Mouse (Mus musculus): ENCODE measurements around the gene Irx3. TPM values are rescaled to one million over a fixed set of nuclear protein-coding genes. Genes with fewer than 3 reads are reported as not detected.

Irx3 gene
- 0.47 and 0.56 TPM in 2 replicates for polyA plus RNA-seq (2012; rRNA removed)

GRCm38 (mm10) chr8:91801839-91802238 lies at the start of gene Irx3:
Irx3 (minus strand) TSS chr8:91802067.
- no peak within 1 kb of the TSS for H3K27ac ChIP-seq (ENCODE audit: insufficient read depth, low read depth, low read length)
- H3K27me3 ChIP-seq (ENCODE audit: control insufficient read depth, insufficient read depth, low read length), result peaks cover 93% of the 10 kb centered on the region
- H3K36me3 ChIP-seq (ENCODE audit: control insufficient read depth, insufficient read depth, low read length), result no peaks in the 10 kb centered on the region
- WGBS, result under 1% methylated on average over 33 of the region's 33 CpGs
- peak within 1 kb of the TSS; percentile 63 for H3K4me3 ChIP-seq (ENCODE audit: low read depth, low read length)
- no peak for TF ChIP-seq CTCF (IDR thresholded peaks at IDR 0.05; ENCODE audit: extremely low read depth, insufficient read length, insufficient replicate concordance, low read depth, low read length)
- no peak for TF ChIP-seq POLR2A (IDR thresholded peaks at IDR 0.05; ENCODE audit: low read depth, low read length)
- peaks cover 10% of the 10 kb centered on the region for H3K4me1 ChIP-seq (ENCODE audit: control insufficient read depth, insufficient read depth, insufficient read length, low read length)

GRCm38 (mm10) chr8:91851359-91851758 lies 49.5 kb upstream of the Irx3 start:
- H3K36me3 ChIP-seq (ENCODE audit: control insufficient read depth, insufficient read depth, low read length), result no peaks in the 10 kb centered on the region
- no peak for TF ChIP-seq POLR2A (IDR thresholded peaks at IDR 0.05; ENCODE audit: low read depth, low read length)
- no peak for TF ChIP-seq CTCF (IDR thresholded peaks at IDR 0.05; ENCODE audit: extremely low read depth, insufficient read length, insufficient replicate concordance, low read depth, low read length)
- no peak overlapping the region for H3K27ac ChIP-seq (ENCODE audit: insufficient read depth, low read depth, low read length)
- 59% methylated on average over 10 of the region's 10 CpGs for WGBS
- H3K27me3 ChIP-seq (ENCODE audit: control insufficient read depth, insufficient read depth, low read length), result no peaks in the 10 kb centered on the region
- no peak overlapping the region for H3K4me3 ChIP-seq (ENCODE audit: low read depth, low read length)
- H3K4me1 ChIP-seq (ENCODE audit: control insufficient read depth, insufficient read depth, insufficient read length, low read length), result peaks cover 13% of the 10 kb centered on the region

- 77% methylated on average over 6 of the region's 6 CpGs for WGBS
- no peak for TF ChIP-seq POLR2A (IDR thresholded peaks at IDR 0.05; ENCODE audit: low read depth, low read length)
- TF ChIP-seq CTCF (IDR thresholded peaks at IDR 0.05; ENCODE audit: extremely low read depth, insufficient read length, insufficient replicate concordance, low read depth, low read length), result no peak
- Histone ChIP-seq H3K4me3 (ENCODE audit: low read depth, low read length) (no peak overlapping the region), H3K27ac (ENCODE audit: insufficient read depth, low read depth, low read length) (peak overlapping the region; percentile 6; the same call in 1 of the 2 replicates), H3K27me3 (ENCODE audit: control insufficient read depth, insufficient read depth, low read length) (no peaks in the 10 kb centered on the region), H3K4me1 (ENCODE audit: control insufficient read depth, insufficient read depth, insufficient read length, low read length) (peaks cover 13% of the 10 kb centered on the region), H3K36me3 (ENCODE audit: control insufficient read depth, insufficient read depth, low read length) (no peaks in the 10 kb centered on the region)
Observed at GRCm38 (mm10) chr8:91849984-91850383, 48.1 kb upstream of the Irx3 start.

GRCm38 (mm10) chr8:91849529-91849928 lies 47.7 kb upstream of the Irx3 start:
- Histone ChIP-seq H3K36me3 (ENCODE audit: control insufficient read depth, insufficient read depth, low read length) (no peaks in the 10 kb centered on the region), H3K27ac (ENCODE audit: insufficient read depth, low read depth, low read length) (peak overlapping the region; percentile 6; the same call in 1 of the 2 replicates), H3K4me1 (ENCODE audit: control insufficient read depth, insufficient read depth, insufficient read length, low read length) (peaks cover 13% of the 10 kb centered on the region), H3K27me3 (ENCODE audit: control insufficient read depth, insufficient read depth, low read length) (no peaks in the 10 kb centered on the region), H3K4me3 (ENCODE audit: low read depth, low read length) (peak overlapping the region; percentile 41)
- 45% methylated on average over 8 of the region's 8 CpGs for WGBS
- no peak for TF ChIP-seq POLR2A (IDR thresholded peaks at IDR 0.05; ENCODE audit: low read depth, low read length)
- no peak for TF ChIP-seq CTCF (IDR thresholded peaks at IDR 0.05; ENCODE audit: extremely low read depth, insufficient read length, insufficient replicate concordance, low read depth, low read length)

- Histone ChIP-seq H3K36me3 (ENCODE audit: control insufficient read depth, insufficient read depth, low read length) (no peaks in the 10 kb centered on the region), H3K4me1 (ENCODE audit: control insufficient read depth, insufficient read depth, insufficient read length, low read length) (peaks cover 11% of the 10 kb centered on the region; the same call in 1 of the 2 replicates), H3K4me3 (ENCODE audit: low read depth, low read length) (no peak overlapping the region), H3K27me3 (ENCODE audit: control insufficient read depth, insufficient read depth, low read length) (no peaks in the 10 kb centered on the region), H3K27ac (ENCODE audit: insufficient read depth, low read depth, low read length) (no peak overlapping the region)
- WGBS, result 74% methylated on average over 3 of the region's 3 CpGs
- TF ChIP-seq CTCF (IDR thresholded peaks at IDR 0.05; ENCODE audit: extremely low read depth, insufficient read length, insufficient replicate concordance, low read depth, low read length) (no peak), POLR2A (IDR thresholded peaks at IDR 0.05; ENCODE audit: low read depth, low read length) (no peak)
Observed at GRCm38 (mm10) chr8:91845641-91846040, 43.8 kb upstream of the Irx3 start.

GRCm38 (mm10) chr8:91837131-91837530 lies 35.3 kb upstream of the Irx3 start:
- no peak overlapping the region for H3K4me3 ChIP-seq (ENCODE audit: low read depth, low read length)
- H3K27ac ChIP-seq (ENCODE audit: insufficient read depth, low read depth, low read length), result no peak overlapping the region
- H3K4me1 ChIP-seq (ENCODE audit: control insufficient read depth, insufficient read depth, insufficient read length, low read length), result peaks cover 4% of the 10 kb centered on the region; the same call in 1 of the 2 replicates
- H3K27me3 ChIP-seq (ENCODE audit: control insufficient read depth, insufficient read depth, low read length), result no peaks in the 10 kb centered on the region
- H3K36me3 ChIP-seq (ENCODE audit: control insufficient read depth, insufficient read depth, low read length), result no peaks in the 10 kb centered on the region
- TF ChIP-seq POLR2A (IDR thresholded peaks at IDR 0.05; ENCODE audit: low read depth, low read length), result no peak
- TF ChIP-seq CTCF (IDR thresholded peaks at IDR 0.05; ENCODE audit: extremely low read depth, insufficient read length, insufficient replicate concordance, low read depth, low read length), result no peak
- 23% methylated on average over 1 of the region's 1 CpGs for WGBS

- 22% methylated on average over 9 of the region's 9 CpGs for WGBS
- Histone ChIP-seq H3K27me3 (ENCODE audit: control insufficient read depth, insufficient read depth, low read length) (no peaks in the 10 kb centered on the region), H3K27ac (ENCODE audit: insufficient read depth, low read depth, low read length) (no peak overlapping the region)
Observed at GRCm38 (mm10) chr8:91836685-91837084, 34.8 kb upstream of the Irx3 start.

More at GRCm38 (mm10) chr8:91836685-91837084, 34.8 kb upstream of the Irx3 start:
- no peak for TF ChIP-seq POLR2A (IDR thresholded peaks at IDR 0.05; ENCODE audit: low read depth, low read length)
- no peak for TF ChIP-seq CTCF (IDR thresholded peaks at IDR 0.05; ENCODE audit: extremely low read depth, insufficient read length, insufficient replicate concordance, low read depth, low read length)
- no peak overlapping the region for H3K4me3 ChIP-seq (ENCODE audit: low read depth, low read length)
- H3K4me1 ChIP-seq (ENCODE audit: control insufficient read depth, insufficient read depth, insufficient read length, low read length), result peaks cover 4% of the 10 kb centered on the region; the same call in 1 of the 2 replicates
- H3K36me3 ChIP-seq (ENCODE audit: control insufficient read depth, insufficient read depth, low read length), result no peaks in the 10 kb centered on the region

Measured in small intestine, adult 2 months (tissue).